Mouse (Mus musculus) macrophage (primary cell): ENCODE measurements around the gene Hexim2. TPM values are rescaled to one million over a fixed set of nuclear protein-coding genes. Genes with fewer than 3 reads are reported as not detected.

ENCODE experiments used
- H3K27ac ChIP-seq: fragments of 350-480 bp; formaldehyde crosslinking; 2 replicates; pipeline ENCODE4 v1.9.0; 2021
- H3K36me3 ChIP-seq: fragments of 350-480 bp; formaldehyde crosslinking; 2 replicates; pipeline ENCODE4 v1.9.0; 2021; ENCODE audit errors: inconsistent target
- H3K4me3 ChIP-seq: fragments of 350-480 bp; formaldehyde crosslinking; 2 replicates; pipeline ENCODE4 v1.9.0; 2021; ENCODE audit errors: inconsistent target
- H3K79me2 ChIP-seq: fragments of 350-480 bp; formaldehyde crosslinking; 2 replicates; pipeline ENCODE4 v1.9.0; 2021; ENCODE audit errors: inconsistent target
- WGBS: methylation state at CpG from one replicate; pipeline ENCODE4 v1.1.7; 2026; ENCODE audit warnings: inconsistent platforms; ENCODE audit not compliant: missing documents; 5-methylcytosine and 5-hydroxymethylcytosine counted together
- polyA plus RNA-seq: library from polyadenylated mRNA; stranded (reverse); fragments of 250-400 nt; gene quantifications from 3 replicates; pipeline ENCODE4 v1.2.4, GENCODE M21; 2018; ENCODE audit warnings: inconsistent platforms
- total RNA-seq, 78 experiments: library from RNA; depleted of rRNA; stranded (reverse); fragments of 250-400 nt; gene quantifications; 1 replicate in 9 of 78; 2 replicates in 24 of 78; 3 replicates in 43 of 78; 4 replicates in 2 of 78; pipeline ENCODE4 v1.2.4; 2018; ENCODE audit warnings: inconsistent platforms in 56 of 78

The Hexim2 gene
- 10 to 100 TPM in 1 of 26 experiments, 1 to 10 TPM in 25; 2.1 to 11.1 (median 5.4) TPM for total RNA-seq (2018; cell fraction: chromatin; rRNA removed)
- total RNA-seq (2018; cell fraction: cytosol; rRNA removed), result 1 to 10 TPM in 24 of 26 experiments, under 1 TPM in 2; 0.91 to 4.9 (median 2.6) TPM
- total RNA-seq (2018; cell fraction: nucleus; rRNA removed), result 10 to 100 TPM in 5 of 26 experiments, 1 to 10 TPM in 21; 1.2 to 16.7 (median 6.2) TPM
- 0.98 to 2.8 TPM (median 2.6 TPM) in 3 replicates for polyA plus RNA-seq

DNA sequence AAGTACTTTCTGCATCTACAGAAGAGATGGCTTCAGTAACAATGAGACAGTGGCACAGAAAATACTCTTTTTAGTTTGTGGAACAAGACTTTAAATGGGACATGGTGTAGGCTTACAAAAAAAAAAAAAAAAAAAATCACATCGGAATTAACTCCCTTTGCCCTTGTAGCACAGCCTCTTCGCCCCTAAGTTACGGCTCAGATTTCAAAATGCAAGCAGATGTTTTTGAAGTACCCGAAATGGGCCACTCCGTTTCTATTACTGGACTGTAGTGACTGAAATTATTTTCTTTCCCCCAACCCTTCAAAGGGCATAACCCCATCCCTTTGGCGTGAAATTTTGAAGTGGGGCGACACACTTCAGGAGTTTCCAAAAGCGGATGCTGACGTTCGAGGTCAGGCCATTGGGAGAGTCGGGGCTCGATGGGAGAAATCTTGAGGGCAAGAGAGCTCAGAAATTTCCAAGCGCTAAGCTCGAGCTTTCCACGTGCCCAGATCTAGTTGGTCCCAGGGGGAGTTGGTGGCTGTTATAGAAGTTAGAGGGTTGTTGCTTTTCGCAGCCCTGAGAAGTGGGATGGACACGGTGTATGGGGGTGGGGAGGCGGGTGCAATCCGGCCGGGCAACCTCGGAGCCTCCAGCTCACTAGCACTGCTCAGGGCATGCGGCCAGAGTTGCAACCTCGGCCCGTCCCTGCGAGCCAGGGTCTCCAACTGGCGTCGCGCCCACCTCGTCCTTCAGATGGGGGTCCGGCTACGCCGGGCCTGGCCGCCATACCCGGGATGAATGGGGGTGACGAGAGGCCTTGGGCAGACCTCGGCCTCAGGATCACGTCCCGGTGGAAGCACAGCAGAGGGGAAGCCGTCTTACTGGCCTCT lies at the start of gene Hexim2:
Gene Hexim2 (plus strand): TSS at position 729 of the 875 bp plus-strand sequence.
- Histone ChIP-seq H3K36me3 (no peaks in the 10 kb centered on the region), H3K79me2 (peaks cover 39% of the 10 kb centered on the region), H3K4me3 (peak within 1 kb of the TSS; percentile 64), H3K27ac (peak within 1 kb of the TSS; percentile 91)
- 1% methylated on average over 38 of the region's 39 CpGs for WGBS

DNA sequence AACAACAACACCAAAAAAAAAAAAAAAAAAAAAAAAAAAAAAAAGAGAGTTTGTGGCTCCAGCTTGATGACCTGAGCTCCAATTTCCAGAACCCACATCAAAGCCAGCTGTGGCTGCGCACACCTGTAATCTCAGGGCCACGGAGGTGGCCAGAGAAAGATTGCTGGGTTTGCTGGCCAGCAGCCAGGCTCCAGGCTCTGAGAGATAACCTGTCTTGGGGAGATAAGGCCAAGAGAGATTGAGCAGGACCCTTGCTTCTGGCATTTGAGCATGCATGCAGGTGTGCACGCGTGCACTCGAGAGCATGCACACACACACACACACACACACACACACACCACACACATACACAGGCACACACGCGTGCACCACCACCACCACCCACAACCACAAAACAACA lies 38.9 kb upstream of the Hexim2 start:
- WGBS, result 87% methylated on average over 5 of the region's 7 CpGs
- H3K36me3 ChIP-seq, result no peaks in the 10 kb centered on the region
- no peak overlapping the region for H3K4me3 ChIP-seq
- no peaks in the 10 kb centered on the region for H3K79me2 ChIP-seq
- no peak overlapping the region for H3K27ac ChIP-seq

DNA sequence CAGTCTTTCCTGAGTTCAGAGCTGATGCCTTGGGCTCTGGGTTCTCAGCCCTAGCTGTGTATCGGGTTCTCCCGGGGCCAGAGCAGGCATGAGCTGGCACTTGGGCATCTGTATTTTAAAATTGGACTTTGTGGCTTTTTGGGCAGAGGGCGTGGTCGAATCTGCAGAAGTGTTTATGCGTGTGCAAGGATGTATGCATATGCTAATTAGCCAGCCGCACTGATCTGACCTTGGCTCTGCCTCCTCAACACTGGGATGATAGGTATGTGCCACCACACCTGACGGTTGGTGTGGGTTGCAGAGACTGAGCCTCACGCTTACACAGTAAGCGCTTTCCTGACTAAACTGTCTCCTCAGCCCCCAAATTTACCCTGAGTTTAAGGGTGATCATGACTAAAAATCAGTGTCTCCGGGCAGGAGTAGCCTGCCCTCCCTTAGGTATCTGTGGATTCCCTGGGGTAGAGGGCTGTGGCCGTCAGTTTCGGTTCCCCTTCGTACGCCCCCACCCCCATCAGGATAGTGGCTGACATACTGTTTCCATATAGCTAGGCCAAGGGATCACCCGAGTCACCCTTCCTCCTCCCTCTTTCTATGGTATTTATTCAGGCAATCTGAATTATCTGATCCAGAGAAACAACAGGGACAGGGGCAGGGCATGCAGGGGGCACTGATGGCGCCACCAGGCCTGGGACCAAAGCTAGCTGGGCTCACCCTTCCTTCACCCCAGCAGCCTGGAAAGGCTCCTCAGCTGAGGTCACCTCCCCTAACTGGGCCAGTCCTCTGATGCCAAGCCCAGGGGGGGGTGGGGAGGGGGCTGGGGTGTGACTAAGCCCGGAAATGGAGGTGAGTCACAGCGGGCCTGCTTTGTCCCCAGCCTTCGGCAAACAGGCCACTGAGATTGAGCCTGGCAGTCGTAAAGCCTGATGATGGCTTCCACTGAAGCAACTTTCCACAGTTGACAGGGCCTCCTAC lies 38.1 kb upstream of the Hexim2 start:
- no peak overlapping the region for H3K4me3 ChIP-seq
- no peaks in the 10 kb centered on the region for H3K36me3 ChIP-seq
- H3K79me2 ChIP-seq, result no peaks in the 10 kb centered on the region
- WGBS, result 47% methylated on average over 20 of the region's 20 CpGs
- H3K27ac ChIP-seq, result no peak overlapping the region

DNA sequence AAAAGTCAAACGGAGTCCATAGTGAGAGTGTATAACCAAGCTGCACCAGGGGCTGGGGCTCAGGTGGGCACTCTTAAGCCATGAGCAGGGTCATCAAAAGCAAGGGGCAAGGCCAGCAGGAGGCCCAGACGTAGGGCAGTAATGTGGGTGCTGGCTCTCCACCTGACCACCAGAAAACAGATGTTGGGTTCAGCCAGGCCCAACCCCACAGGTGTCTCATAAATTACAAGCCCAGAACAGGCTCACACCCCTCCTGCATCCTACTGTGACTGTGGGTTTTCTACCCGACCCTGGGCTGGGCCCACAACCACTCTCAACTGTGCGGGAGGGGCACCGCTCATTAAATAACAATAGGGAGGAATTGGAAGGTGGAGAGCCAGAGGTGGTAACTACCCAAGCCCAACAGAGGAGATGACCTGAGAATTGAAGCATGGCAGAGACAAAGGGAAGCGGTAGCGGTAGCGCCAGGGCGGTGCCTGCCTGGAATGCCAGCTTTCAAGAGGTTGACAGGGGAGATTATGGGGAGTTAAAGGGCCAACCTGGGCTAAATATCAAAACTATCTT lies 37.0 kb upstream of the Hexim2 start:
- H3K79me2 ChIP-seq, result no peaks in the 10 kb centered on the region
- H3K36me3 ChIP-seq, result no peaks in the 10 kb centered on the region

DNA sequence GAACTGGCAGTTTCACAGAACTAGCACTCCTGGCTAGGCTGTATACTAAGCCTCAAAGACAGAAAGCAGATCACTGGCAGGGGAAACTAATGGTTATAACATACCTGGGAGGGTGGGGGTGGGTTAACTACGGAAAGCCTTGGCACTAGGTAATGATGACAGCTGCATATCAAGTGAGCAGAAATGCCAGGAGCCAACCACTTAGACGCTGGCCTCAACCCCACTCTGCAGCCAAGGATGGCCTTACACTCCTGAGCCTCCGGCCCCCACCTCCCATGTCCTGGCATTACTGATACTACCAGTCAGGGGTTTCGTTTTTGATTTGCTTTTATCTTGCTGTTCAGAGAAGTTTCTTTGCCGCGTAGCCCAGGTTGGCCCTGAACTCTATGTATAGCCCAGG lies 36.4 kb upstream of the Hexim2 start:
- no peak overlapping the region for H3K27ac ChIP-seq
- no peaks in the 10 kb centered on the region for H3K36me3 ChIP-seq
- no peak overlapping the region for H3K4me3 ChIP-seq
- H3K79me2 ChIP-seq, result no peaks in the 10 kb centered on the region
- WGBS, result 95% methylated on average over 6 of the region's 6 CpGs

More for the DNA sequence above, 37.0 kb upstream of the Hexim2 start:
- Histone ChIP-seq H3K4me3 (no peak overlapping the region), H3K27ac (no peak overlapping the region)
- 87% methylated on average over 9 of the region's 9 CpGs for WGBS

DNA sequence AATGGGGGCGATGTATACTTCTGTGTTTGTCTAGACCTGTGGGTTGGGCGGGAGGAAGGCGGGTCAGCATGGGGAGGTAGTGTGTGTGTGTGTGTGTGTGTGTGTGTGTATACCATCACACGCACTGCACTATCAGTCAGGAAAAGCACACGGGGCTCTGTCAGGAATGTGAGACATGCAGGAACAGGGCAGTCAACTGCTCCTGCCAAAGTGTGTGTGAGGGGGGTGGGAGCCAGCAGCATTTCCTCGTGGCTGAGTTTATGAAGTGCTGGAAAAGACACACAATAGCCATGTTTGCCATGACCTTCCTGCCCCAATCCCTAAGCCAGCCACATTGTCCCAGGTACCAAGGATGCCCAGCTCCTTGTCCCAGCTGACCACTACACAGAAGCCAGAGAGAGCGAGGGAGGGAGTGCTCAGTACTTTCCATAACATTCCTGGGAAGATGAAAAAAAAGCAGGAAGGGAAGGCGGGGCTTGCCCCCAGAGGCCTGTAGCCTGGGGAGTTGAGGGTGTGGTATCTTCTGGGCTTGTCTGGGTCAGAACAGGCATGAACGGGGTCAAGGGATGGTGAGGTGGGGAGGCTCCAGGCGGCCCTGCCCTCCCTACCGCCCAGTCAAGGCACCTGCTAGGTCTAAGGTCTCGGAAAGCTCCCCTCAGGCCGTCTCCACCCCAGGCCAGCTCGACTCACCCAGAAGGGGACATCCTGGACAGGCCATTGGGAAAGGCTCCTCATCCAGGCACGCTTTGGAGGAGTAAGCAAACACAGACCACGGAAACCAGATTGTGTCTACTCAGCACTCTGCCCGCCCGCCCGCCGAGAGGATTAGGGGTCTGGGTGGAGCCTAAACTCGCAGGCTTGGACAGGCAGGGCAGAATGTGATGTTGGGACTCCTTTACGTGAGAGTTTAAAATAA lies 35.0 kb upstream of the Hexim2 start:
- 85% methylated on average over 18 of the region's 22 CpGs for WGBS
- Histone ChIP-seq H3K27ac (no peak overlapping the region), H3K79me2 (no peaks in the 10 kb centered on the region), H3K36me3 (no peaks in the 10 kb centered on the region), H3K4me3 (no peak overlapping the region)

DNA sequence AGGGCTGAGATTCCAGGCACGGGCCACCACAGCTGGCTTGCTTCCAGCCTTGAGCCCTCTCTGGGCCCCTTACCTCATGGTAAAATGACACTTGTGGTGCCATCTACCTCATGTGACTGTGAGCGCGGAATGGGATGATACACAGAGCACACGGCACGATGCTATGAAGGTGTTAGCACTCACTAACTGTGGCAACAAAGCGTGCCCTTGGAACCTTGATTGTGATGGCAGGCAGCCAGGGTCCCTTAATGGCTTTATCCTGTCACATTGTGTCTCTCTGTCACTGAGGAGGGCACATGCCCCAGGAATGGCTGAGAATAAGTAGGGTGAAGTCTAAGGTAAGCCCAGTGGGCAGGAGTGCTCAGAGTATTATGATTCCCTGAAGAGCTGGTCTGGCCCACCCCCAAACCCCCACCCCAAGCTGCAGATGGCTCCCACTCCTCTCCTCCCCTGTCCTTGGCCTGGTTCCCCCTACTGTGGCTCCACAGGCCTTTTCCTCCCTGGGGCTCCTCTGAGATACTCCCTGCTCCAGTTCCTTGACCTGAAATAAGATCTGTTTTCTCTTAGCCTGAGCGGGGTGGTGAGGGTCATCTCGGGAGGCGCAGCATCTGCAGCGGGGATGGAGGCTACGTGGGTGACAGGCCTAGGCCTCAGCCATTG lies 33.6 kb upstream of the Hexim2 start:
- Histone ChIP-seq H3K36me3 (no peaks in the 10 kb centered on the region), H3K4me3 (no peak overlapping the region), H3K27ac (no peak overlapping the region), H3K79me2 (no peaks in the 10 kb centered on the region)
- 91% methylated on average over 11 of the region's 11 CpGs for WGBS

DNA sequence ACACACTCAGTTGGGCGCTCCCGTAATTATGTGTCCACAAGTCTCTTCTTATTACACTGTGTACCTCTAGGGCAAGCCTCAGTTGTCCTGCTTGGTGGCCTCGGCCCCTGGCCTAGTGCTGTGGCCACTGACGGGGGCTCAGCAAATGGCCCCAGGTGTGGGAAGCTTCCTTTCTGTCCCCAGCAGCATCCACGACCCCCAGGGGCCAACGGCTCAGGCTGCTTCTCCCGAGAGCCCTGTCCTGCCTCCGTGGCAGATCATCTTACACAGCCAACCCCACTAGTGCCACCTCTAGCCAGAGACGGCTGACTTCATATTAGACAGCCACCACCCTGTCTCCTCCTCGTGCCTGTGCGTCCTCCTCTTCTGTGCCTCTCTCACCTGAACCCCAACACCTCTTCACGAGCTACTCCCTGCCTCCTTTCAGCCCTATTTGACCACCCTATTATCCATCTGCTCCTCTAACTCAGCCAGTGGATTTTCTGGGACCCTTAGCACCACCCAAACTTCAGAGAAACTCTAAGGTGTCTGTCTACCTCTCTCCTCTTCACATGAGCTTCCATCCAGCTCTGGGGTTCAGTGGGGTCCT lies 32.8 kb upstream of the Hexim2 start:
- Histone ChIP-seq H3K27ac (no peak overlapping the region), H3K36me3 (no peaks in the 10 kb centered on the region), H3K79me2 (no peaks in the 10 kb centered on the region), H3K4me3 (no peak overlapping the region)
- 88% methylated on average over 12 of the region's 12 CpGs for WGBS

DNA sequence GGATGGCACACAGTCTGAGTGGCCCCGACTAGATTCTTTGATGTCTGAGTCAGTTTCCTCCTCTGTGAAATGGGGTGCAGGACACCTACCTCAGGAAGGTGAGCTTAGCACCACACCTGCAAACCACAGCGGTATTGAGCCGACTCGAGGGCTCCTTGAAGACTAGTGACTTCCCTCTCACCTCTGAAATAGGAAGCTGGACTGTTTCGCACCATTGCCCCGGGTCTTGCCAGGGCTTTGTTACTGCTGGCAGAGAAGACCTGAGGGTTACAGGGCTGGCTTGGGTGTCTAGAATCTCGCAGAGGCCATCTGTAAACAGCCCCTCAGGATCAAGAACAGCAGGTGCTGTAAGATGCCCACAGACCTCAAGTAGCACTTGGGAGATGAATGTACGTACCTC lies 31.9 kb upstream of the Hexim2 start:
- Histone ChIP-seq H3K79me2 (no peaks in the 10 kb centered on the region), H3K4me3 (no peak overlapping the region), H3K27ac (no peak overlapping the region), H3K36me3 (no peaks in the 10 kb centered on the region)
- 74% methylated on average over 8 of the region's 8 CpGs for WGBS

DNA sequence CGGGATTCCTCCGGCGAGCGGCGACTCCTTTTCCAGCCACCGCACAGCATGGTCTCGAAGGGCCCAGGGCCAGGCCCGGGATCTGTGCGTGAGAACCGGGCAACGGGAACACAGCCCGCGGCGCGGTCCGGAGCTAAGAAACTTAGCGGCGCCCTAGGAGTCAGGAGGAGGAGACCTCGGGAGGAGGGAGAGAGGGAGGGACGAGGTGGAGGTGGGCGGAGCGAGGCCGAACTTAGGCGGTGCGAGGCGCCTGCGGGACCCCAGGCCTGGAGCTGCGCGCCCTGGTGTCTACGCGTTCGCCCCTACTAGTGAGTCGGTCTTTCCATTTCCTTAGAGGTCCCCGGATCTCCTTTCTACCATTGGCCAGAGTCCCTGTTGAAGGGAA lies 30.8 kb upstream of the Hexim2 start, which contains the start of the genes Plcd3 and Acbd4:
Gene Plcd3 (minus strand): TSS at position 178 of the 385 bp plus-strand sequence.
Gene Acbd4 (plus strand): TSS at position 202 of the 385 bp plus-strand sequence.
- no peak within 1 kb of the TSS for H3K27ac ChIP-seq
- WGBS, result 2% methylated on average over 34 of the region's 34 CpGs

DNA sequence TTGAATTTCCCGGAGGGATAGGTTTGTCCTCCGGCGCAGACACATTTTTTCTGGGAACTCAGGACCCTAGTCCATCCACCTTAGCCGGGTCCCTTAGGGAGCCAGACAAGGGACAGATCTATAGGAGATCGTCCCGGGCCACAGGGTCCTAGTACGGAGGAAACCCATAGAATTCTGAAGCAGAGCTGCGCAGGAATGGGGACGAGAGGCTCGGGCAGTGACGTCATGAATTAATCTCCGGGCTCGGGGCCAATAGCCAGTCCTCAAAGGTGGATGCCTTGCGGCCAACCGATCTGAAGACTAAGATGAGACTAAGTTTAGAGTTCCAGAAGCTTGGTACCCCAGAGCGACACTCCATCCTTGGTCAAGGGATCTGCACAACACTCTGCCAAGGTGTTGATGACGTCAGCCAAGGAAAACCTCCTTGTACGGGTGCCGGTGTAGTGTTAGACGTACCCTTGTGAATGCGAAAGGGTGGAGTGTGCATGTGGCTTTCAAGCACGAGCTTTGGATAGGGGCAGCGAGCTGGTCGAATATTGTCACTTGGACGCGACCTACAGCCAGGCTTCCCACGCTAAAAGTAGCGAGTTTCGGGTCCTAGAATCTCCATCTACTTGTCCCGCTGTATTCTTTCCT lies 30.2 kb upstream of the Hexim2 start:
- peak overlapping the region; percentile 24 for H3K4me3 ChIP-seq
- WGBS, result 4% methylated on average over 30 of the region's 30 CpGs
- no peaks in the 10 kb centered on the region for H3K36me3 ChIP-seq
- no peaks in the 10 kb centered on the region for H3K79me2 ChIP-seq
- no peak overlapping the region for H3K27ac ChIP-seq

More for the DNA sequence above, 30.8 kb upstream of the Hexim2 start, which contains the start of the genes Plcd3 and Acbd4:
- peak within 1 kb of the TSS; percentile 24 for H3K4me3 ChIP-seq
- H3K79me2 ChIP-seq, result no peaks in the 10 kb centered on the region
- no peaks in the 10 kb centered on the region for H3K36me3 ChIP-seq

DNA sequence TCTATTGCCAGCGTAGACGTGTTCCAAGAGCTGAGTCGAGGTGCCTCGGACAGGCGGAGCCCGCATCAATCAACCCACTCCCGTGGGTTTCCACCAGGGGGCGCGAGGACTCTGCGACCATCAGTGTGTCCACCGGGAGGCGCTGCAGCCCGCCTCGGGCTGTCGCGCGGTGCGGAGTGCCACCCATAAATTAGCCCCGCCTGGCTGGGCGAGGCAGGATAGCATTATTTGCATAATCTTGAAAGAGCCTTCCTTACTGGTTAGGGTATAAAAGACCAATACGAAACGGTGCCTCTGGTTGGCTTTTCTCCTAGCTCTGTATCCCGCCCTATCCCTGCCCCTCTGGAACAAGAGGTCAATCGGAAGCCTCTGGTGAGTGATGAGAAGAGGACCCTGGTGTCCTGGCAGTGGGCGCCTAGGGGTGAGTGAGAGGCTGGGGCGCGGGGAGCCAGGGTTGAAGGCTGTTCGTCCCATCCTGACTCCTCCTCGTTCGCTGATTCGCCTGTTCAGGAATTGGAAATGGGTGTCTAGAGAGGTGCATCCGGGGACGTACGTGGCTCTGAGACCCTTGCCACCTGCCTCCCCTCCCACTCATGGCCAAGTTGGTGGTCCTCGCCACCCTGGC lies 29.4 kb upstream of the Hexim2 start:
- H3K27ac ChIP-seq, result peak overlapping the region; percentile 12; the same call in 1 of the 2 replicates
- no peaks in the 10 kb centered on the region for H3K36me3 ChIP-seq
- no peaks in the 10 kb centered on the region for H3K79me2 ChIP-seq
- peak overlapping the region; percentile 85 for H3K4me3 ChIP-seq
- WGBS, result under 1% methylated on average over 35 of the region's 35 CpGs
